Mouse (Mus musculus) limb, embryonic 13.5 days (tissue): Measurements from ENCODE around the gene Rec8. TPM values are rescaled to one million over a fixed set of nuclear protein-coding genes. Genes with fewer than 3 reads are reported as not detected.

Source experiments
- ATAC-seq: fragments of 200-750 bp; cut with Nextera tagmentation; 2 replicates; pipeline ENCODE4 v1.8.0; 2017; ENCODE audit warnings: low read depth, moderate number of reproducible peaks, moderate TSS enrichment; ENCODE audit not compliant: low FRiP score
- H3K27ac ChIP-seq: fragments of 300-500 bp; sonication (generic); 2 replicates; pipeline ENCODE4 v1.5.1; 2015; ENCODE audit warnings: inconsistent platforms, mild to moderate bottlenecking, moderate library complexity
- H3K27me3 ChIP-seq: fragments of 300-500 bp; sonication (generic); 2 replicates; pipeline ENCODE4 v1.6.1; 2015; ENCODE audit warnings: mild to moderate bottlenecking, inconsistent platforms
- H3K36me3 ChIP-seq: fragments of 300-500 bp; sonication (generic); 2 replicates; pipeline ENCODE4 v1.6.1; 2015; ENCODE audit warnings: inconsistent platforms, mild to moderate bottlenecking, moderate library complexity
- H3K4me1 ChIP-seq: fragments of 300-500 bp; sonication (generic); 2 replicates; pipeline ENCODE4 v1.6.1; 2015; ENCODE audit warnings: inconsistent platforms
- H3K4me2 ChIP-seq: fragments of 300-500 bp; sonication (generic); replicated peaks from 2 replicates; pipeline ENCODE4 v1.6.1; 2015; ENCODE audit warnings: inconsistent platforms, mild to moderate bottlenecking, moderate library complexity
- H3K4me3 ChIP-seq: fragments of 300-500 bp; sonication (generic); 2 replicates; pipeline ENCODE4 v1.5.1; 2015; ENCODE audit warnings: moderate library complexity, mild to moderate bottlenecking, inconsistent platforms
- H3K9ac ChIP-seq: fragments of 300-500 bp; sonication (generic); 2 replicates; pipeline ENCODE4 v1.6.1; 2015; ENCODE audit warnings: mild to moderate bottlenecking, inconsistent platforms
- H3K9me3 ChIP-seq: fragments of 300-500 bp; sonication (generic); 2 replicates; pipeline ENCODE4 v1.6.1; 2016; ENCODE audit warnings: inconsistent platforms
- WGBS: fragments of 180-500 bp; shearing (Covaris S2); methylation state at CpG from one replicate; pipeline ENCODE4 v1.1.7; 2015; 5-methylcytosine and 5-hydroxymethylcytosine counted together
- polyA plus RNA-seq: library from polyadenylated mRNA; unstranded; fragments of >200 nt; fragmentation: Nextera tagmentation; extraction: Ambion mirVana; gene quantifications from 2 replicates; pipeline ENCODE4 v1.2.1, GENCODE M21; 2015

Rec8 gene
- 6.1 and 7.0 TPM in 2 replicates for polyA plus RNA-seq

- Histone ChIP-seq H3K27me3 (no peaks in the 10 kb centered on the region; the same call in 1 of the 2 replicates), H3K9me3 (no peaks in the 10 kb centered on the region), H3K4me1 (peaks cover 6% of the 10 kb centered on the region; the same call in 1 of the 2 replicates), H3K36me3 (0 out of 2 replicates have a peak, but pooled peaks cover 3% of the 10 kb centered on the region), H3K4me3 (peak within 1 kb of the TSS; percentile 34), H3K27ac (no peak within 1 kb of the TSS), H3K4me2 (peak within 1 kb of the TSS; percentile 58), H3K9ac (peak within 1 kb of the TSS; percentile 43)
- ATAC-seq: peak; percentile 79
- WGBS: 16% methylated on average over 21 of the region's 21 CpGs
Measured at GRCm38 (mm10) chr14:55617822-55618221, at the start of gene Rec8. Gene Rec8, plus strand, starts transcription at chr14:55618037.

- H3K27ac ChIP-seq: no peak overlapping the region
- H3K27me3 ChIP-seq: no peaks in the 10 kb centered on the region
- H3K36me3 ChIP-seq: peaks cover 50% of the 10 kb centered on the region
- H3K4me3 ChIP-seq: no peak overlapping the region
- WGBS: 93% methylated on average over 2 of the region's 2 CpGs
- no peaks in the 10 kb centered on the region for H3K9me3 ChIP-seq
- H3K4me2 ChIP-seq: no peak overlapping the region
- peaks cover 2% of the 10 kb centered on the region; the same call in 1 of the 2 replicates for H3K4me1 ChIP-seq
- no peak overlapping the region for H3K9ac ChIP-seq
- ATAC-seq: no peak
Measured at GRCm38 (mm10) chr14:55570588-55570987, 47.2 kb upstream of the Rec8 start.

GRCm38 (mm10) chr14:55571760-55572159 is 46.1 kb upstream of the Rec8 start:
- H3K36me3 ChIP-seq: peaks cover 38% of the 10 kb centered on the region
- no peak overlapping the region for H3K4me3 ChIP-seq
- peaks cover 4% of the 10 kb centered on the region; the same call in 1 of the 2 replicates for H3K4me1 ChIP-seq
- no peak overlapping the region for H3K9ac ChIP-seq
- H3K27ac ChIP-seq: no peak overlapping the region
- H3K27me3 ChIP-seq: no peaks in the 10 kb centered on the region
- ATAC-seq: no peak
- no peak overlapping the region for H3K4me2 ChIP-seq
- H3K9me3 ChIP-seq: no peaks in the 10 kb centered on the region

- WGBS: 75% methylated on average over 8 of the region's 8 CpGs
- Histone ChIP-seq H3K9me3 (no peaks in the 10 kb centered on the region), H3K9ac (0 out of 2 replicates have a peak within 1 kb of the TSS, but pooled peaks have one; percentile 8), H3K27me3 (no peaks in the 10 kb centered on the region), H3K4me1 (peaks cover 18% of the 10 kb centered on the region), H3K4me2 (peak within 1 kb of the TSS; percentile 34; the same call in 1 of the 2 replicates), H3K4me3 (peak within 1 kb of the TSS; percentile 21), H3K27ac (no peak within 1 kb of the TSS), H3K36me3 (peaks cover 10% of the 10 kb centered on the region)
- peak; percentile 53; the same call in 1 of the 2 replicates for ATAC-seq
Measured at GRCm38 (mm10) chr14:55575302-55575701, 42.5 kb upstream of the Rec8 start, which contains the start of gene Fitm1. Gene Fitm1, plus strand, starts transcription at chr14:55575617.

- peaks cover 18% of the 10 kb centered on the region for H3K4me1 ChIP-seq
- 0 out of 2 replicates have a peak overlapping the region, but pooled peaks have one; percentile 34 for H3K4me2 ChIP-seq
- no peak for ATAC-seq
- H3K4me3 ChIP-seq: peak overlapping the region; percentile 21
- WGBS: 75% methylated on average over 13 of the region's 13 CpGs
- peaks cover 11% of the 10 kb centered on the region for H3K36me3 ChIP-seq
- no peaks in the 10 kb centered on the region for H3K9me3 ChIP-seq
- no peak overlapping the region for H3K9ac ChIP-seq
- H3K27ac ChIP-seq: no peak overlapping the region
- H3K27me3 ChIP-seq: no peaks in the 10 kb centered on the region
Measured at GRCm38 (mm10) chr14:55575711-55576110, 42.1 kb upstream of the Rec8 start.

- no peak overlapping the region for H3K27ac ChIP-seq
- peaks cover 18% of the 10 kb centered on the region for H3K36me3 ChIP-seq
- peaks cover 18% of the 10 kb centered on the region for H3K4me1 ChIP-seq
- no peak for ATAC-seq
- H3K9me3 ChIP-seq: no peaks in the 10 kb centered on the region
- H3K9ac ChIP-seq: no peak overlapping the region
- no peaks in the 10 kb centered on the region for H3K27me3 ChIP-seq
- H3K4me2 ChIP-seq: peak overlapping the region; percentile 34; the same call in 1 of the 2 replicates
- WGBS: 77% methylated on average over 16 of the region's 16 CpGs
- H3K4me3 ChIP-seq: peak overlapping the region; percentile 21
Measured at GRCm38 (mm10) chr14:55576376-55576775, 41.5 kb upstream of the Rec8 start.

- peaks cover 26% of the 10 kb centered on the region for H3K36me3 ChIP-seq
- peak within 1 kb of the TSS; percentile 90 for H3K9ac ChIP-seq
- H3K4me2 ChIP-seq: peak within 1 kb of the TSS; percentile 94
- peak; percentile 90 for ATAC-seq
- peak within 1 kb of the TSS; percentile 83 for H3K27ac ChIP-seq
- no peaks in the 10 kb centered on the region for H3K27me3 ChIP-seq
- no peaks in the 10 kb centered on the region for H3K9me3 ChIP-seq
- peaks cover 18% of the 10 kb centered on the region for H3K4me1 ChIP-seq
- H3K4me3 ChIP-seq: peak within 1 kb of the TSS; percentile 80
- WGBS: under 1% methylated on average over 31 of the region's 32 CpGs
Measured at GRCm38 (mm10) chr14:55577871-55578667, 39.8 kb upstream of the Rec8 start, which contains the start of gene Psme1. Gene Psme1, plus strand, starts transcription at chr14:55578123.

- Histone ChIP-seq H3K27me3 (no peaks in the 10 kb centered on the region), H3K4me1 (peaks cover 18% of the 10 kb centered on the region), H3K27ac (peak overlapping the region; percentile 83; the same call in 1 of the 2 replicates), H3K4me2 (peak overlapping the region; percentile 94), H3K36me3 (peaks cover 26% of the 10 kb centered on the region), H3K9ac (peak overlapping the region; percentile 90), H3K9me3 (no peaks in the 10 kb centered on the region), H3K4me3 (peak overlapping the region; percentile 80)
- 32% methylated on average over 6 of the region's 6 CpGs for WGBS
- no peak; the same call in 1 of the 2 replicates for ATAC-seq
Measured at GRCm38 (mm10) chr14:55578668-55579269, 39.1 kb upstream of the Rec8 start.

- Histone ChIP-seq H3K9me3 (no peaks in the 10 kb centered on the region), H3K4me2 (peak overlapping the region; percentile 94; the same call in 1 of the 2 replicates), H3K27ac (no peak overlapping the region), H3K4me3 (no peak overlapping the region), H3K9ac (no peak overlapping the region), H3K36me3 (peaks cover 26% of the 10 kb centered on the region), H3K4me1 (peaks cover 24% of the 10 kb centered on the region), H3K27me3 (peaks cover 8% of the 10 kb centered on the region)
- no peak for ATAC-seq
- WGBS: 91% methylated on average over 23 of the region's 23 CpGs
Measured at GRCm38 (mm10) chr14:55579511-55580496, 38.0 kb upstream of the Rec8 start.

GRCm38 (mm10) chr14:55580731-55581130 is 37.1 kb upstream of the Rec8 start:
- peaks cover 26% of the 10 kb centered on the region for H3K36me3 ChIP-seq
- H3K9me3 ChIP-seq: no peaks in the 10 kb centered on the region
- H3K27ac ChIP-seq: no peak overlapping the region
- H3K4me1 ChIP-seq: peaks cover 28% of the 10 kb centered on the region
- no peak overlapping the region for H3K4me2 ChIP-seq
- no peak overlapping the region for H3K9ac ChIP-seq
- no peak overlapping the region for H3K4me3 ChIP-seq
- WGBS: 95% methylated on average over 16 of the region's 16 CpGs
- H3K27me3 ChIP-seq: peaks cover 13% of the 10 kb centered on the region
- no peak for ATAC-seq

GRCm38 (mm10) chr14:55581981-55582681 is 35.7 kb upstream of the Rec8 start:
- Histone ChIP-seq H3K36me3 (peaks cover 29% of the 10 kb centered on the region), H3K9me3 (no peaks in the 10 kb centered on the region), H3K4me1 (peaks cover 28% of the 10 kb centered on the region), H3K4me3 (no peak overlapping the region), H3K4me2 (no peak overlapping the region), H3K9ac (no peak overlapping the region), H3K27ac (no peak overlapping the region), H3K27me3 (peaks cover 13% of the 10 kb centered on the region)
- WGBS: 80% methylated on average over 9 of the region's 9 CpGs
- ATAC-seq: no peak
